8 mouse cellular contexts compared by ENCODE assay signal in genomic region chr9:41891206-41891605, GRCm38 (mm10).
DNase-seq lines count a peak whose midpoint lies in the region; ATAC-seq lines count a peak whose summit lies in the region.

No protein-coding gene starts in this region.

- H3K4me2 ChIP-seq in intestine, embryonic 16.5 days (ENCODE audit: low read depth, low read length) = peak overlapping the region; percentile 82; the same call in 1 of the 2 replicates
- H3K4me2 ChIP-seq in stomach, embryonic 15.5 days = peak overlapping the region; percentile 61

- H3K9ac ChIP-seq in intestine, embryonic 16.5 days (ENCODE audit: low read depth, low read length) = peak overlapping the region; percentile 62
- H3K9ac ChIP-seq in stomach, embryonic 15.5 days = no peak overlapping the region

- H3K36me3 ChIP-seq in heart, embryonic 10.5 days = no peaks in the 10 kb centered on the region
- H3K36me3 ChIP-seq in intestine, embryonic 16.5 days (ENCODE audit: control insufficient read depth, insufficient read depth, low read length) = no peaks in the 10 kb centered on the region
- H3K36me3 ChIP-seq in stomach, embryonic 15.5 days = no peaks in the 10 kb centered on the region

- ATAC-seq in intestine, embryonic 16.5 days = no peak
- ATAC-seq in stomach, embryonic 15.5 days (ENCODE audit: insufficient read depth, low FRiP score, low read depth) = no peak; the same call in 1 of the 2 replicates
- no peak for ATAC-seq in activated CD4-positive, CD25-positive, alpha-beta regulatory T cell, adult 4 months

- DNase-seq in heart, embryonic 10.5 days (ENCODE audit: low spot score) = no peak
- DNase-seq in heart, adult 8-10 months (ENCODE audit: low spot score) = no peak
- peak; percentile 28 for DNase-seq in retina, embryonic 14.5 days (ENCODE audit: low spot score)
- no peak for DNase-seq in retina, postnatal 1 day
- DNase-seq in thymus, postnatal 36 days = no peak

- H3K9me3 ChIP-seq in heart, embryonic 10.5 days = no peaks in the 10 kb centered on the region
- no peaks in the 10 kb centered on the region for H3K9me3 ChIP-seq in intestine, embryonic 16.5 days (ENCODE audit: control insufficient read depth, low read length)
- H3K9me3 ChIP-seq in stomach, embryonic 15.5 days = no peaks in the 10 kb centered on the region

- no peaks in the 10 kb centered on the region for H3K27me3 ChIP-seq in heart, embryonic 10.5 days (ENCODE audit: insufficient read depth, poor library complexity, severe bottlenecking)
- no peaks in the 10 kb centered on the region for H3K27me3 ChIP-seq in intestine, embryonic 16.5 days (replicated peaks; ENCODE audit: control insufficient read depth, insufficient read depth, low read length)
- no peaks in the 10 kb centered on the region for H3K27me3 ChIP-seq in stomach, embryonic 15.5 days (replicated peaks)

- 44% methylated on average over 7 of the region's 7 CpGs for WGBS in heart, embryonic 10.5 days
- WGBS in intestine, embryonic 16.5 days = 36% methylated on average over 7 of the region's 7 CpGs
- 36% methylated on average over 7 of the region's 7 CpGs for WGBS in stomach, embryonic 15.5 days

- peak overlapping the region; percentile 93 for H3K27ac ChIP-seq in heart, embryonic 10.5 days
- peak overlapping the region; percentile 85 for H3K27ac ChIP-seq in intestine, embryonic 16.5 days (ENCODE audit: low read length)
- H3K27ac ChIP-seq in stomach, embryonic 15.5 days = peak overlapping the region; percentile 93

- peak overlapping the region; percentile 56 for H3K4me3 ChIP-seq in heart, embryonic 10.5 days
- H3K4me3 ChIP-seq in intestine, embryonic 16.5 days (ENCODE audit: low read length) = no peak overlapping the region
- H3K4me3 ChIP-seq in stomach, embryonic 15.5 days (replicated peaks) = 0 out of 2 replicates have a peak overlapping the region, but pooled peaks have one; percentile 30

- peaks cover 23% of the 10 kb centered on the region for H3K4me1 ChIP-seq in heart, embryonic 10.5 days
- H3K4me1 ChIP-seq in intestine, embryonic 16.5 days (ENCODE audit: control insufficient read depth, insufficient read depth, low read length) = peaks cover 19% of the 10 kb centered on the region
- peaks cover 12% of the 10 kb centered on the region for H3K4me1 ChIP-seq in stomach, embryonic 15.5 days
